Mouse (Mus musculus): ENCODE data around the gene Tmem72. TPM values are rescaled to one million over a fixed set of nuclear protein-coding genes. Genes with fewer than 3 reads are reported as not detected.

Tmem72 gene
- polyA plus RNA-seq, 1 experiment from 2014 or later = 1.5 TPM

- no peak overlapping the region for H3K9ac ChIP-seq (replicated peaks)
- 80% methylated on average over 12 of the region's 12 CpGs for WGBS
- H3K36me3 ChIP-seq = peaks cover 4% of the 10 kb centered on the region; the same call in 1 of the 2 replicates
- no peak overlapping the region for H3K27ac ChIP-seq (replicated peaks)
- no peaks in the 10 kb centered on the region for H3K9me3 ChIP-seq (replicated peaks)
- no peak overlapping the region for H3K4me3 ChIP-seq (replicated peaks)
- no peak overlapping the region for H3K4me2 ChIP-seq
- H3K4me1 ChIP-seq = no peaks in the 10 kb centered on the region
- ATAC-seq (ENCODE audit: low FRiP score) = no peak
- H3K27me3 ChIP-seq (replicated peaks) = no peaks in the 10 kb centered on the region
These were observed 69.0 kb downstream of the Tmem72 start for GRCm38 (mm10) chr6:116647763-116648162.

- Histone ChIP-seq H3K4me1 (no peaks in the 10 kb centered on the region), H3K4me2 (no peak overlapping the region), H3K4me3 (replicated peaks) (no peak overlapping the region), H3K9me3 (replicated peaks) (no peaks in the 10 kb centered on the region), H3K9ac (replicated peaks) (no peak overlapping the region), H3K36me3 (peaks cover 4% of the 10 kb centered on the region; the same call in 1 of the 2 replicates), H3K27me3 (replicated peaks) (no peaks in the 10 kb centered on the region), H3K27ac (replicated peaks) (no peak overlapping the region)
- WGBS = 68% methylated on average over 3 of the region's 3 CpGs
- ATAC-seq (ENCODE audit: low FRiP score) = no peak
These were observed 72.4 kb downstream of the Tmem72 start for GRCm38 (mm10) chr6:116644335-116644734.

GRCm38 (mm10) chr6:116643881-116644280 is 72.8 kb downstream of the Tmem72 start:
- Histone ChIP-seq H3K4me2 (no peak overlapping the region), H3K4me1 (no peaks in the 10 kb centered on the region), H3K4me3 (replicated peaks) (no peak overlapping the region), H3K36me3 (peaks cover 4% of the 10 kb centered on the region; the same call in 1 of the 2 replicates), H3K9ac (replicated peaks) (no peak overlapping the region), H3K27ac (replicated peaks) (no peak overlapping the region), H3K9me3 (replicated peaks) (no peaks in the 10 kb centered on the region), H3K27me3 (replicated peaks) (no peaks in the 10 kb centered on the region)
- WGBS = 66% methylated on average over 4 of the region's 4 CpGs
- ATAC-seq (ENCODE audit: low FRiP score) = no peak

- H3K27me3 ChIP-seq (replicated peaks) = no peaks in the 10 kb centered on the region
- H3K4me1 ChIP-seq = no peaks in the 10 kb centered on the region
- WGBS = 88% methylated on average over 11 of the region's 11 CpGs
These were observed 73.8 kb downstream of the Tmem72 start for GRCm38 (mm10) chr6:116642942-116643341.

GRCm38 (mm10) chr6:116639663-116640062 is 77.0 kb downstream of the Tmem72 start:
- no peak overlapping the region for H3K4me2 ChIP-seq
- H3K4me1 ChIP-seq = no peaks in the 10 kb centered on the region
- 68% methylated on average over 2 of the region's 2 CpGs for WGBS
- no peak overlapping the region for H3K4me3 ChIP-seq (replicated peaks)
- no peak overlapping the region for H3K27ac ChIP-seq (replicated peaks)
- ATAC-seq (ENCODE audit: low FRiP score) = no peak
- no peak overlapping the region for H3K9ac ChIP-seq (replicated peaks)
- no peaks in the 10 kb centered on the region for H3K9me3 ChIP-seq (replicated peaks)
- no peaks in the 10 kb centered on the region for H3K27me3 ChIP-seq (replicated peaks)
- peaks cover 4% of the 10 kb centered on the region; the same call in 1 of the 2 replicates for H3K36me3 ChIP-seq

More at GRCm38 (mm10) chr6:116642942-116643341, 73.8 kb downstream of the Tmem72 start:
- Histone ChIP-seq H3K9me3 (replicated peaks) (no peaks in the 10 kb centered on the region), H3K4me2 (no peak overlapping the region), H3K36me3 (peaks cover 4% of the 10 kb centered on the region; the same call in 1 of the 2 replicates), H3K27ac (replicated peaks) (no peak overlapping the region), H3K4me3 (replicated peaks) (no peak overlapping the region), H3K9ac (replicated peaks) (no peak overlapping the region)
- ATAC-seq (ENCODE audit: low FRiP score) = no peak

- Histone ChIP-seq H3K27ac (replicated peaks) (no peak overlapping the region), H3K9ac (replicated peaks) (no peak overlapping the region)
- 97% methylated on average over 2 of the region's 2 CpGs for WGBS
These were observed 77.8 kb downstream of the Tmem72 start for GRCm38 (mm10) chr6:116638871-116639270.

GRCm38 (mm10) chr6:116637496-116637895 is 79.2 kb downstream of the Tmem72 start:
- 88% methylated on average over 5 of the region's 5 CpGs for WGBS
- Histone ChIP-seq H3K4me1 (no peaks in the 10 kb centered on the region), H3K4me2 (no peak overlapping the region), H3K27ac (replicated peaks) (no peak overlapping the region), H3K9ac (replicated peaks) (no peak overlapping the region), H3K36me3 (no peaks in the 10 kb centered on the region), H3K4me3 (replicated peaks) (no peak overlapping the region), H3K27me3 (replicated peaks) (no peaks in the 10 kb centered on the region), H3K9me3 (replicated peaks) (no peaks in the 10 kb centered on the region)
- ATAC-seq (ENCODE audit: low FRiP score) = no peak

More at GRCm38 (mm10) chr6:116638871-116639270, 77.8 kb downstream of the Tmem72 start:
- no peak for ATAC-seq (ENCODE audit: low FRiP score)
- Histone ChIP-seq H3K4me2 (no peak overlapping the region), H3K36me3 (no peaks in the 10 kb centered on the region), H3K27me3 (replicated peaks) (no peaks in the 10 kb centered on the region), H3K9me3 (replicated peaks) (no peaks in the 10 kb centered on the region), H3K4me3 (replicated peaks) (no peak overlapping the region), H3K4me1 (no peaks in the 10 kb centered on the region)

GRCm38 (mm10) chr6:116636581-116637235 is 80.0 kb downstream of the Tmem72 start:
- WGBS = 85% methylated on average over 9 of the region's 9 CpGs

GRCm38 (mm10) chr6:116635251-116636180 is 81.2 kb downstream of the Tmem72 start:
- H3K9ac ChIP-seq (replicated peaks) = no peak overlapping the region
- no peak for ATAC-seq (ENCODE audit: low FRiP score)
- H3K4me1 ChIP-seq = no peaks in the 10 kb centered on the region
- H3K4me2 ChIP-seq = no peak overlapping the region
- no peak overlapping the region for H3K27ac ChIP-seq (replicated peaks)
- H3K9me3 ChIP-seq (replicated peaks) = no peaks in the 10 kb centered on the region
- 75% methylated on average over 10 of the region's 10 CpGs for WGBS
- H3K4me3 ChIP-seq (replicated peaks) = no peak overlapping the region
- no peaks in the 10 kb centered on the region for H3K27me3 ChIP-seq (replicated peaks)
- H3K36me3 ChIP-seq = no peaks in the 10 kb centered on the region

More at GRCm38 (mm10) chr6:116636581-116637235, 80.0 kb downstream of the Tmem72 start:
- Histone ChIP-seq H3K4me1 (no peaks in the 10 kb centered on the region), H3K4me2 (no peak overlapping the region), H3K4me3 (replicated peaks) (no peak overlapping the region), H3K27ac (replicated peaks) (no peak overlapping the region), H3K36me3 (no peaks in the 10 kb centered on the region), H3K27me3 (replicated peaks) (no peaks in the 10 kb centered on the region), H3K9ac (replicated peaks) (no peak overlapping the region), H3K9me3 (replicated peaks) (no peaks in the 10 kb centered on the region)
- ATAC-seq (ENCODE audit: low FRiP score) = no peak

GRCm38 (mm10) chr6:116633741-116634695 is 82.7 kb downstream of the Tmem72 start:
- WGBS = 90% methylated on average over 17 of the region's 17 CpGs
- ATAC-seq (ENCODE audit: low FRiP score) = no peak

GRCm38 (mm10) chr6:116632129-116632528 is 84.6 kb downstream of the Tmem72 start:
- no peak overlapping the region for H3K27ac ChIP-seq (replicated peaks)
- no peaks in the 10 kb centered on the region for H3K36me3 ChIP-seq
- no peak overlapping the region for H3K4me3 ChIP-seq (replicated peaks)
- 59% methylated on average over 1 of the region's 1 CpGs for WGBS
- H3K9ac ChIP-seq (replicated peaks) = no peak overlapping the region
- H3K27me3 ChIP-seq (replicated peaks) = no peaks in the 10 kb centered on the region
- no peaks in the 10 kb centered on the region for H3K9me3 ChIP-seq (replicated peaks)
- H3K4me1 ChIP-seq = peaks cover 18% of the 10 kb centered on the region
- ATAC-seq (ENCODE audit: low FRiP score) = no peak
- no peak overlapping the region for H3K4me2 ChIP-seq

More at GRCm38 (mm10) chr6:116633741-116634695, 82.7 kb downstream of the Tmem72 start:
- Histone ChIP-seq H3K4me1 (peaks cover 10% of the 10 kb centered on the region), H3K27me3 (replicated peaks) (no peaks in the 10 kb centered on the region), H3K9me3 (replicated peaks) (no peaks in the 10 kb centered on the region), H3K27ac (replicated peaks) (no peak overlapping the region), H3K36me3 (no peaks in the 10 kb centered on the region), H3K4me2 (no peak overlapping the region), H3K9ac (replicated peaks) (no peak overlapping the region), H3K4me3 (replicated peaks) (no peak overlapping the region)

Data from neural tube, embryonic 15.5 days (tissue).